9 mouse cellular contexts compared by ENCODE assay signal in genomic region chr15:85151433-85151918, GRCm38 (mm10). TPM values are rescaled to one million over a fixed set of nuclear protein-coding genes. Genes with fewer than 3 reads are reported as not detected.
A peak's percentile ranks its signal among the peaks of the same experiment; 100 is the strongest.
DNase-seq lines count a peak whose midpoint lies in the region; ATAC-seq and TF ChIP-seq lines count a peak whose summit lies in the region.
"Had no signal": no experiment of that assay in that cellular context is flagged by ENCODE, and none has a peak within 500 bp of the region (broad histone marks: within the 10 kb centered on the region; RNA-seq: fewer than 3 reads in every experiment).

No protein-coding gene starts in this region.

- no peak overlapping the region for H3K27ac ChIP-seq in ES-Bruce4 (ENCODE audit: insufficient read depth, low read length)
- H3K27ac ChIP-seq in forebrain, embryonic 14.5 days (ENCODE audit: low read depth, low read length), result no peak overlapping the region

- no peaks in the 10 kb centered on the region for H3K36me3 ChIP-seq in ES-Bruce4 (ENCODE audit: control insufficient read depth, insufficient read depth, low read length, poor library complexity, severe bottlenecking)
- no peaks in the 10 kb centered on the region for H3K36me3 ChIP-seq in forebrain, embryonic 14.5 days (ENCODE audit: control insufficient read depth, insufficient read depth, low read length)

- peak; percentile 5 for DNase-seq in c-Kit-positive CD71-positive TER-119-negative erythroid progenitor cells, embryonic 14.5 days (ENCODE audit: low read depth)
- DNase-seq in forebrain, embryonic 14.5 days (ENCODE audit: low spot score), result peak; percentile 85
- DNase-seq in heart, postnatal 14 days, result peak; percentile 76 to 84
- DNase-seq in large intestine, adult 2 months (ENCODE audit: low read depth, low spot score), result peak; percentile 11
- DNase-seq in lung, adult 2 months, result peak; percentile 60
- peak; percentile 72 for DNase-seq in ovary, postnatal 14 days (ENCODE audit: low spot score)
- DNase-seq in urinary bladder, adult 2 months (ENCODE audit: low spot score), result peak; percentile 58

- TF ChIP-seq POLR2A in ES-Bruce4 (IDR thresholded peaks at IDR 0.05; ENCODE audit: insufficient read depth, low read length), result no peak
- no peak for TF ChIP-seq POLR2A in lung, adult 2 months (IDR thresholded peaks at IDR 0.05; ENCODE audit: borderline replicate concordance, extremely low read depth, low read depth, low read length)

- no peak overlapping the region for H3K9ac ChIP-seq in ES-Bruce4 (ENCODE audit: low read depth, poor library complexity, severe bottlenecking)
- no peak overlapping the region for H3K9ac ChIP-seq in forebrain, embryonic 14.5 days (ENCODE audit: low read length)

- H3K4me2 ChIP-seq in forebrain, embryonic 14.5 days (ENCODE audit: low read length), result no peak overlapping the region

- H3K4me1 ChIP-seq in ES-Bruce4 (ENCODE audit: control insufficient read depth, insufficient read depth, low read length), result peaks cover 3% of the 10 kb centered on the region
- no peaks in the 10 kb centered on the region for H3K4me1 ChIP-seq in forebrain, embryonic 14.5 days (ENCODE audit: control insufficient read depth, insufficient read depth, low read length)
- no peaks in the 10 kb centered on the region for H3K4me1 ChIP-seq in lung, adult 2 months (ENCODE audit: control insufficient read depth, insufficient read depth, low read length)

- intact Hi-C loops in heart, postnatal 14 days (cut with DNase I), result loop anchor here (1.0 to 5.0 kb wide), 2 partner anchors 107 to 431 kb away; partner anchors contain the start of gene Wnt7b

- peak; percentile 97 for TF ChIP-seq CTCF in ES-Bruce4 (IDR thresholded peaks at IDR 0.05; ENCODE audit: low read depth, low read length)
- peak; percentile 93 for TF ChIP-seq CTCF in lung, adult 2 months (IDR thresholded peaks at IDR 0.05; ENCODE audit: insufficient read depth, low read length)

- H3K4me3 ChIP-seq in ES-Bruce4 (ENCODE audit: low read depth, low read length), result no peak overlapping the region
- no peak overlapping the region for H3K4me3 ChIP-seq in forebrain, embryonic 14.5 days (ENCODE audit: low read depth, low read length)
- no peak overlapping the region for H3K4me3 ChIP-seq in lung, adult 2 months (replicated peaks; ENCODE audit: extremely low read depth, low read depth, low read length)

- H3K27me3 ChIP-seq in ES-Bruce4 (ENCODE audit: control insufficient read depth, insufficient read depth, low read length, poor library complexity, severe bottlenecking), result no peaks in the 10 kb centered on the region
- H3K27me3 ChIP-seq in forebrain, embryonic 14.5 days (replicated peaks; ENCODE audit: control insufficient read depth, insufficient read depth, low read length), result no peaks in the 10 kb centered on the region

- WGBS in forebrain, embryonic 14.5 days, result 27% methylated on average over 13 of the region's 13 CpGs
- WGBS in large intestine, adult 2 months, result 28% methylated on average over 13 of the region's 13 CpGs
- 22% methylated on average over 13 of the region's 13 CpGs for WGBS in lung, adult 2 months

- no peak for TF ChIP-seq EP300 in ES-Bruce4 (IDR thresholded peaks at IDR 0.05; ENCODE audit: insufficient read depth, low read depth, low read length)

- H3K9me3 ChIP-seq in ES-Bruce4 (replicated peaks; ENCODE audit: control insufficient read depth, insufficient read depth, low read length, poor library complexity, severe bottlenecking), result no peaks in the 10 kb centered on the region
- H3K9me3 ChIP-seq in forebrain, embryonic 14.5 days (replicated peaks; ENCODE audit: control insufficient read depth, low read length), result no peaks in the 10 kb centered on the region

- ATAC-seq in forebrain, embryonic 14.5 days, result peak; percentile 63

RNA-seq across cellular contexts. Expression of gene Ribc2, which starts 19.6 kb away (rescaled TPM):
- polyA plus RNA-seq in ES-Bruce4 (2011; ENCODE audit: insufficient read depth, insufficient read length, low read depth, missing spikeins), result not detected in 2 replicates
- 0.64 and 0.97 TPM in 2 replicates for polyA plus RNA-seq in forebrain, embryonic 14.5 days (2014; fragmentation: Nextera tagmentation; extraction: Ambion mirVana)
- total RNA-seq in heart, postnatal 14 days (2021), result not detected
- polyA plus RNA-seq in large intestine, adult 2 months (2012; rRNA removed), result not detected in 2 replicates
- 0.37 and 0.43 TPM in 2 replicates for polyA plus RNA-seq in lung, adult 2 months (2012; rRNA removed)
- 0.63 and 0.83 TPM in 2 replicates for polyA plus RNA-seq in urinary bladder, adult 2 months (2012; rRNA removed)

RNA-seq across cellular contexts. Expression of gene Smc1b, which starts 19.7 kb away (rescaled TPM):
- 4.8 TPM in 2 replicates for polyA plus RNA-seq in ES-Bruce4 (2011; ENCODE audit: insufficient read depth, insufficient read length, low read depth, missing spikeins)
- 0.09 and 0.28 TPM in 2 replicates for polyA plus RNA-seq in forebrain, embryonic 14.5 days (2014; fragmentation: Nextera tagmentation; extraction: Ambion mirVana)
- total RNA-seq in heart, postnatal 14 days (2021), result under 1 TPM in 1 of 2 experiments, not detected in 1; 0.05 TPM
- polyA plus RNA-seq in large intestine, adult 2 months (2012; rRNA removed), result 0.52 TPM in 1 of 2 replicates, not detected in the other
- polyA plus RNA-seq in lung, adult 2 months (2012; rRNA removed), result not detected in 2 replicates
- polyA plus RNA-seq in urinary bladder, adult 2 months (2012; rRNA removed), result 0.21 and 0.22 TPM in 2 replicates
- polyA plus RNA-seq: gonadal fat pad, adult 2 months had no signal

RNA-seq across cellular contexts. Expression of gene Fbln1, which starts 54.3 kb away (rescaled TPM):
- polyA plus RNA-seq in ES-Bruce4 (2011; ENCODE audit: insufficient read depth, insufficient read length, low read depth, missing spikeins), result 48.1 and 51.7 TPM in 2 replicates
- 48.9 and 52.1 TPM in 2 replicates for polyA plus RNA-seq in forebrain, embryonic 14.5 days (2014; fragmentation: Nextera tagmentation; extraction: Ambion mirVana)
- 10 to 100 TPM; 60.9 to 78.2 TPM for total RNA-seq in heart, postnatal 14 days (2021)
- 85.1 and 164 TPM in 2 replicates for polyA plus RNA-seq in large intestine, adult 2 months (2012; rRNA removed)
- 116 and 137 TPM in 2 replicates for polyA plus RNA-seq in lung, adult 2 months (2012; rRNA removed)
- polyA plus RNA-seq in urinary bladder, adult 2 months (2012; rRNA removed), result 489 and 829 TPM in 2 replicates

Comparison
In these comparisons a context has a peak if more than half of its experiments do, and no peak if none do; other contexts are left out.
1. DNase-seq: peak in every context shown above with its lines; median percentile 85 in forebrain, embryonic 14.5 days; 80 in heart, postnatal 14 days; 72 in ovary, postnatal 14 days; 60 in lung, adult 2 months; 58 in urinary bladder, adult 2 months; 11 in large intestine, adult 2 months; 5 in c-Kit-positive CD71-positive TER-119-negative erythroid progenitor cells, embryonic 14.5 days.